Mouse (Mus musculus) heart, postnatal 36 days (tissue): ENCODE measurements around the gene Olfr294. TPM values are rescaled to one million over a fixed set of nuclear protein-coding genes. Genes with fewer than 3 reads are reported as not detected.

ENCODE experiments used
- DNase-seq, 2 experiments: peaks; one replicate each; pipeline ENCODE4 v3.0.0; 2021 to 2022
- intact Hi-C: fragments of 180-260 bp; cut with DNase I; formaldehyde crosslinking; loops from one replicate; pipeline ENCODE4 v1.15.1; 2025
- total RNA-seq, 2 experiments: library from RNA; stranded (reverse); gene quantifications; 2 replicates each; pipeline ENCODE4 v1.2.3; 2021

Olfr294 gene
- not detected for total RNA-seq

DNA sequence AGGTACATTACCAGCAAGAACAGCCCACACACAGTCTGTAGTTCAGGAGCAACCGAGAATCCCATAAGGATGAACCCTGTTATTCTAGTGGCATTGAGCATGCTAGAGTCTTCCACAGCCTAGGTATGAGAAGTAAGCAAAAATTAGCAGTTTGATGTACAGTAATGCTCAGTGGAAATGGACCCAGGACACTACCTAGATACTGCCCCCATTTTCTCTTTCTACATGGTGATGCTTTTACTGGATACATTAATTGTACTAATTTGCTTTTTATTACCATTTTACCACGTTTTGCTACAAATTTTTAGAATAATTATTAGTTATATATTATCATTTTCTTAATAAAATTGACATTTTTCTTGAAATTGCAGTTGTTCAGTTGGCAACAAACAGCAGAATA, at the start of gene Olfr294:
Gene Olfr294, minus strand, starts transcription at position 101 of the 400 bp plus-strand sequence.
- no peak for DNase-seq
- intact Hi-C loops, result no loop called here

DNA sequence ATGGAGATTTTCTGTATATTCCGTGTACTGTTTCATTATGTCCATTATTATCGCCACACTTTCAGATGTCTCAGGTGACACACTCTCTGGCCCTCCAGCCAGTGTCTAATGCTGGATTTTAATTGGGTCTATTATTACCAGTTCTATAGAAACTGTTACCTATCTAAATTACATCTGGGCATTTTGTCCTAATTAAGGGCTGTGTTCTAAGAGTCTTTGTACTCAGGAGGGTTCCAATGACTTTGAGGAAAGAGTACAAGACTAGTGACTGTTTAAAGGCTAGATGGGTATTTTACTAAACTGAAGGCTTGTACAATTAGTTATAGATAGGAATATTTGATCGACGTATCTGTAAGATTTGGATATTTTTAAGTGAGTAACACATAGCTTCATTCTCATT, 32.3 kb upstream of the Olfr294 start, which contains the start of gene Olfr293:
Gene Olfr293, plus strand, starts transcription at position 301 of the 400 bp plus-strand sequence.
- DNase-seq, result no peak
- intact Hi-C loops, result no loop called here

DNA sequence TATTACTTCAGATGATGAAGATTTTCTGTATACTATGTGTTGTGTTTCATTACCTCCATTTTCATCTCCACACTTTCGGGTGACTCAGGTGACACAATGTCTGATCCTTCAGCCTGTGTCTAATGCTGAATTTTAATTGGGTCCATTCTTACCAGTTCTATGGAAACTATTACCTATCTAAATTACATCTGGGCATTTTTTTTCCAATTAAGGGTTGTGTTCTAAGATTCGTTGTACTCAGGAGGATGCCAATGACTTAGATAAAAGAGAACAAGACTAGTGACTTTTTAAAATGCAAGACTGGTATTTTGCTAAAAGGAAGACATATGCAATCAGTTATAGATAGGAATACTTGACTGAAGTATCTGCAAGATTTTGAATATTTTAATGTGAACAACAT, 32.9 kb downstream of the Olfr294 start, which contains the start of gene Olfr295:
Gene Olfr295, plus strand, starts transcription at position 301 of the 400 bp plus-strand sequence.
- intact Hi-C loops, result no loop called here
- no peak for DNase-seq

Other genes starting within 250 kb of the Olfr294 start
- not detected for gene Olfr305, start 249.7 kb downstream of the Olfr294 start, total RNA-seq
- not detected for gene Olfr304, start 230.0 kb downstream of the Olfr294 start, total RNA-seq
- not detected for gene Olfr303, start 218.9 kb downstream of the Olfr294 start, total RNA-seq
- gene Olfr301, start 212.8 kb downstream of the Olfr294 start, total RNA-seq, result not detected
- not detected for gene Olfr299, start 156.7 kb downstream of the Olfr294 start, total RNA-seq
- gene Olfr298, start 124.2 kb downstream of the Olfr294 start, total RNA-seq, result not detected
- gene Olfr297, start 96.7 kb downstream of the Olfr294 start, total RNA-seq, result not detected
- gene Olfr295, start 32.8 kb downstream of the Olfr294 start, total RNA-seq, result not detected
- not detected for gene Olfr293, start 32.4 kb upstream of the Olfr294 start, total RNA-seq
- not detected for gene Olfr292, start 71.7 kb upstream of the Olfr294 start, total RNA-seq
- under 1 TPM in 1 of 2 experiments, not detected in 1; 0.44 TPM for gene Folh1, start 159.3 kb upstream of the Olfr294 start, total RNA-seq
- gene Vmn2r77, start 178.4 kb upstream of the Olfr294 start, total RNA-seq, result not detected